Mouse (Mus musculus): ENCODE data around the gene Itpr1.

- no peak for TF ChIP-seq CTCF (IDR thresholded peaks at IDR 0.05; ENCODE audit: insufficient read depth, low read depth, low read length)
- TF ChIP-seq POLR2A (IDR thresholded peaks at IDR 0.05; ENCODE audit: insufficient read depth, low read depth, low read length), result no peak
Observed at GRCm38 (mm10) chr6:108334059-108334458, 121.2 kb downstream of the Itpr1 start.

Data from olfactory bulb, adult 2 months (tissue).